Mouse (Mus musculus): ENCODE data around the gene Fam110a. TPM values are rescaled to one million over a fixed set of nuclear protein-coding genes. Genes with fewer than 3 reads are reported as not detected.

The Fam110a gene
- total RNA-seq (2023): 28.0 and 37.0 TPM in 2 replicates

GRCm38 (mm10) chr2:151979470-151980354, at the start of gene Fam110a:
TSS of gene Fam110a (minus strand) at chr2:151980219.

GRCm38 (mm10) chr2:151996229-151997189, 16.5 kb upstream of the Fam110a start, which contains the start of gene Slc52a3:
TSS of gene Slc52a3 (plus strand) at chr2:151996511.

Other genes starting within 250 kb of the Fam110a start
- 18.2 and 19.1 TPM in 2 replicates for gene Psmf1, start 236.0 kb downstream of the Fam110a start, total RNA-seq (2023)
- gene Rspo4, start 137.3 kb downstream of the Fam110a start, total RNA-seq (2023): not detected in 2 replicates
- not detected in 2 replicates for gene Angpt4, start 69.0 kb downstream of the Fam110a start, total RNA-seq (2023)
- 1.7 and 2.0 TPM in 2 replicates for gene Slc52a3, start 16.3 kb upstream of the Fam110a start, total RNA-seq (2023)
- not detected in 2 replicates for gene Scrt2, start 101.3 kb upstream of the Fam110a start, total RNA-seq (2023)
- 3.6 and 3.8 TPM in 2 replicates for gene Srxn1, start 125.3 kb upstream of the Fam110a start, total RNA-seq (2023)
- not detected in 2 replicates for gene Tcf15, start 163.3 kb upstream of the Fam110a start, total RNA-seq (2023)
- gene Csnk2a1, start 246.6 kb upstream of the Fam110a start, total RNA-seq (2023): 52.7 and 59.7 TPM in 2 replicates